Mouse (Mus musculus) lung, adult 2 months (tissue): ENCODE results near the gene Pah.

ENCODE experiments used
- CTCF ChIP-seq: fragments of 200-500 bp; IDR thresholded peaks from 2 replicates; pipeline ENCODE4 v1.5.1; 2011; ENCODE audit warnings: mild to moderate bottlenecking, low read length, control low read depth; ENCODE audit not compliant: insufficient read depth
- POLR2A ChIP-seq: fragments of 200-500 bp; IDR thresholded peaks from 2 replicates; pipeline ENCODE4 v1.6.1; 2011; ENCODE audit warnings: low read depth, mild to moderate bottlenecking, control low read depth, low read length, borderline replicate concordance; ENCODE audit errors: extremely low read depth

- TF ChIP-seq CTCF (no peak), POLR2A (no peak)
Measured at GRCm38 (mm10) chr10:87494176-87494575, 27.4 kb upstream of the Pah start.
